Mouse (Mus musculus): ENCODE results near the gene Gm21970.

DNA sequence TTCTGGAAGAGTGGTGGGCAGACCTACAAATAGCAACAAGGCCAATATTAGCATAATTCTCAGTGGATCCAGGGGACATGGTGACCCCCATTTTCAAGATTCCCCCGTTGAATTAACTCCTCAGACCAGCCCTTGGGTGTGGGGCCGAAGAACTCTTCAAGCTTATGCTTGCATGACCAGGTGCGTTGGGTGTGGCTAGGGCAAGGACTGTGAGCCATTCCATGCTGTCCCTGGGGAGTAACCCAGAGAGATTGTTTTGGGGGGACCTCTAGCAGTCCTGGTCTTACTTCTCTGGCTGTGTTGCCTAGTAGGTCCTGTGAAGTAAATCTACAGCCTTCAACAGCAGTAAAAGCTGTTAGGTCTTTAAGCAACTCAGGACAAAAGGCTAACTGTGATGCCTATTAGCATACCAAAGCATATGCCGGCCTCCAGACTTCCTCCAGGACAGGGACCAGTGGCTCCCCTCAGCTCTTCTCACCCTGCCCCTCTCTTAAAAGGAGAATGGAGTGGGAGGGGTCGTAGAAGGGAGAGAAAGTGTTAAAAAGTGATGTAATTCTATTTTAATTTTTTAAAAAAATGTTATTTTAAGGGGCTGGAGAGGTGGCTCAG is 41.3 kb downstream of the Gm21970 start:
- TF ChIP-seq CTCF (IDR thresholded peaks at IDR 0.05; ENCODE audit: control insufficient read depth, insufficient read depth, insufficient replicate concordance, low read depth, low read length) (no peak), POLR2A (IDR thresholded peaks at IDR 0.05; ENCODE audit: control insufficient read depth, low read depth, low read length) (no peak)
